Mouse (Mus musculus): ENCODE measurements at regions not wholly inside any gene's neighbourhood (a gene's known extent, or its start where the extent isn't known, plus 50 kb on each side); places are given as distances from the start of the nearest gene placed in this dataset.

DNA sequence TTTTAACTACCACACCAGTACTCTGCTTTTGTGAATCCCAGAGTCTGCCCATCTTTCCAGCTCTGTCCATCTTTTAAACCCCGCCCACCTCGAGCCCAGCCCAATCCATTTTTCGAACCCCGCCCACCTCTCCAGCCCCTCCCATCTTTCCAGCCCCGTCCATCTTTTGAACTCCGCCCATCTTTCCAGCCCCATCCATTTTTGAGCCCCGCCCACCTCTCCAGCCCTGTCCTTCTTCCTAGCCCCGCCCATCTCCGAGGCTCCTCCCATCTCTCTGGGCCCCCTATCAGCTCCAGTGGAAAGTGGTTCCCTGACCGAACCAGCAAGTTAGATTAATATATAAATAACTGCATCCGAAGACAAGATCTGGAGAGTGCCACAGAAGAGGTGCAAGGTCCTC, 115.0 kb upstream of the Nectin1 start:
- H3K27ac ChIP-seq (ENCODE audit: low read depth, low read length) = no peak overlapping the region
- no peaks in the 10 kb centered on the region for H3K4me1 ChIP-seq (ENCODE audit: control insufficient read depth, insufficient read depth, low read length)
- H3K9me3 ChIP-seq (replicated peaks; ENCODE audit: control insufficient read depth, low read length) = no peaks in the 10 kb centered on the region
- H3K27me3 ChIP-seq (ENCODE audit: control insufficient read depth, insufficient read depth, low read length) = no peaks in the 10 kb centered on the region
- no peak overlapping the region for H3K4me2 ChIP-seq
- no peak for ATAC-seq (replicated peaks; ENCODE audit: insufficient number of reproducible peaks, low FRiP score, low TSS enrichment)
- no peaks in the 10 kb centered on the region for H3K36me3 ChIP-seq (ENCODE audit: control insufficient read depth, insufficient read depth, low read length)
- no peak overlapping the region for H3K4me3 ChIP-seq (ENCODE audit: low read depth, low read length)
- H3K9ac ChIP-seq (ENCODE audit: low read depth, low read length) = no peak overlapping the region
- WGBS (ENCODE audit: insufficient replicate concordance) = 33% methylated on average over 11 of the region's 11 CpGs

DNA sequence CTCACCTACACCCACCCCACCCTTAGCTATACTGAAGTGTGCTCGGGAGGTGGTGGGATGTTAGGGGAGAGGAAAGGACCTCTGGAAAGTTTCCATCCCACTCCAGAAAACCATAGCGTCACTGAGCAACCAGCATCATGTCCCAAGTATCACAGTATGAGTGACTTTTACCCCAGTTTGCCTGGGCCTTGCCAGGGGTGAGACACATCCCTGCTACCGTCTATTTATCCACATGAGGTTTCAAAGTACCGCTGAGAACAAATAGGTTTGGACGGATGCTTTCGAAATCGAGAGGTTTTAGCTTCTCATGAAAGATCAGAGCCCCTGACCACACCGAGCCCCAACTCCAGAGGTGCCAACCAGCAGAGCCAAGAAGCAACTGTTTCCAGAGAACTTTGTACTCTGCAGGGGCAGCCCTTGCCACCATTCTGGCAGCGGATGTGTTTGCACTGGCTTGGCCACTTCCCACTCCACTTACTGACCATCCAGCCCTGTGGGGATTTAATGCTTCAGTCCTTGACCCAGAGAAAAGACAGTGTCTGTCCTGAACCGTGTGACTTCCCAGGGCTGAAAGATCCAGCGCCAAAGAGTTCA, 107.3 kb upstream of the Nectin1 start:
- no peak overlapping the region for H3K4me2 ChIP-seq
- H3K4me3 ChIP-seq (ENCODE audit: low read depth, low read length) = no peak overlapping the region
- no peaks in the 10 kb centered on the region for H3K27me3 ChIP-seq (ENCODE audit: control insufficient read depth, insufficient read depth, low read length)
- no peak overlapping the region for H3K27ac ChIP-seq (ENCODE audit: low read depth, low read length)
- no peak for ATAC-seq (replicated peaks; ENCODE audit: insufficient number of reproducible peaks, low FRiP score, low TSS enrichment)
- 77% methylated on average over 11 of the region's 11 CpGs for WGBS (ENCODE audit: insufficient replicate concordance)
- no peaks in the 10 kb centered on the region for H3K36me3 ChIP-seq (ENCODE audit: control insufficient read depth, insufficient read depth, low read length)
- H3K9ac ChIP-seq (ENCODE audit: low read depth, low read length) = no peak overlapping the region
- no peaks in the 10 kb centered on the region for H3K4me1 ChIP-seq (ENCODE audit: control insufficient read depth, insufficient read depth, low read length)
- H3K9me3 ChIP-seq (replicated peaks; ENCODE audit: control insufficient read depth, low read length) = no peaks in the 10 kb centered on the region

DNA sequence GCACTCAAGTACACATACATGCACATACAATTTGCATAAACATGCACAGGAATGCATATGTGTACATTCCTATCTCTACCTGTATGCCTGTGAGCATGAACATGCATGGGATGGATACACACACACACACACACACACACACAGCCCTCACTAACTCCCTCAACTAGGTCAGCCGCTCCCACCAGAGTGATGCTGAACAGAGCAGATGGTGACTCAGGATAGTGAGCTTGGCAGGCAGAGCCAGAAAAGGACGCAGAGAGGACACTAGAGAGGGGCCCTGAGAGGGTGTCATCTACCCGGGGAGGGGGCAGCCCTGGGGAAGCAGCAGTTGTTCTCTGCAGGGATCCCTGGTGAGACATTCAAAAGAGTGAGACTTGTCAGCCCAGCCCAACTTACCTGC, 85.6 kb upstream of the Nectin1 start:
- H3K9ac ChIP-seq (ENCODE audit: low read depth, low read length) = no peak overlapping the region
- no peaks in the 10 kb centered on the region for H3K27me3 ChIP-seq (ENCODE audit: control insufficient read depth, insufficient read depth, low read length)
- WGBS (ENCODE audit: insufficient replicate concordance) = 54% methylated on average over 3 of the region's 3 CpGs
- ATAC-seq (replicated peaks; ENCODE audit: insufficient number of reproducible peaks, low FRiP score, low TSS enrichment) = no peak
- H3K4me2 ChIP-seq = no peak overlapping the region
- H3K36me3 ChIP-seq (ENCODE audit: control insufficient read depth, insufficient read depth, low read length) = no peaks in the 10 kb centered on the region
- H3K27ac ChIP-seq (ENCODE audit: low read depth, low read length) = no peak overlapping the region
- H3K4me3 ChIP-seq (ENCODE audit: low read depth, low read length) = no peak overlapping the region
- no peaks in the 10 kb centered on the region for H3K9me3 ChIP-seq (replicated peaks; ENCODE audit: control insufficient read depth, low read length)
- H3K4me1 ChIP-seq (ENCODE audit: control insufficient read depth, insufficient read depth, low read length) = no peaks in the 10 kb centered on the region

DNA sequence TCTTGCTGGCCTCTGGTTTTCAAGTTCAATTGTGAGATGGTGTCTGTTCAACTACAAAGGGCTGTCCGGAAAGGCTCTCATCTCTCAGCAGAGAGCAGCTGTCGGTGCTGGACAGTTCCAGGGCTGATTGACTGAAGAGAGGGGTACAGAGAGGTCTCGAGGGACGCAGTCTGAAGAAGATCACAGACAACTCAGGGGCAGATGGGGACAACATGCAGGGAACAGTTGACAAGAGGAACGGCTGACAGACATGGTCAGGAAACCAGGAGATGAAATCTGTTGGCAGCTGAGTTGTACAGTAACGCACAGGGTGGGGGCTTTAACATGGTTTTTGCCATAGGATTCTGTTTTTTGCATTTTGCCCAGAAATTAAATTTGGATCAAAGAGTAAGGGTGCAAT, 84.5 kb upstream of the Nectin1 start:
- Histone ChIP-seq H3K4me2 (no peak overlapping the region), H3K27ac (ENCODE audit: low read depth, low read length) (no peak overlapping the region), H3K27me3 (ENCODE audit: control insufficient read depth, insufficient read depth, low read length) (no peaks in the 10 kb centered on the region), H3K4me3 (ENCODE audit: low read depth, low read length) (no peak overlapping the region), H3K9ac (ENCODE audit: low read depth, low read length) (no peak overlapping the region), H3K36me3 (ENCODE audit: control insufficient read depth, insufficient read depth, low read length) (no peaks in the 10 kb centered on the region), H3K9me3 (replicated peaks; ENCODE audit: control insufficient read depth, low read length) (no peaks in the 10 kb centered on the region), H3K4me1 (ENCODE audit: control insufficient read depth, insufficient read depth, low read length) (no peaks in the 10 kb centered on the region)
- 56% methylated on average over 6 of the region's 6 CpGs for WGBS (ENCODE audit: insufficient replicate concordance)
- no peak for ATAC-seq (replicated peaks; ENCODE audit: insufficient number of reproducible peaks, low FRiP score, low TSS enrichment)

DNA sequence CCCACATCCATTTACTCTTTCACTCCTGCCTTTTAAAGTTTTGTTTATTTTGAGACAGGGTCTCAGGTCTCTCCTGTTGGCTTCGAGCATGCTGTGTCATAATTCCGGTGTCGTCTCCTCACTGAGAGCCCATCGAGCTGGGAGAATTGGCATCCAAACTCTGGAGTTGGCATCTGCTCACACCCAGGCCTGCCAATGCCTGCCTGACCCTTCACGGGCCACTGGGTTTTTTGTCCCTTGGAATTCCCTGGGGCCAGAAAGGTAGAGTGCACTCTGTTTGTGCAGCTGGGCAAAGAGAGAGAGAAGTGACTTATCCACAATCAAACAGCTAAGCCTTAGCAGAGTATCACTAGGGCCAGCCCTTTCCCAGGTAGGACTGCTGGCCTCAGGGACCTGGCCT, 83.6 kb upstream of the Nectin1 start:
- Histone ChIP-seq H3K27ac (ENCODE audit: low read depth, low read length) (no peak overlapping the region), H3K4me2 (no peak overlapping the region), H3K4me3 (ENCODE audit: low read depth, low read length) (no peak overlapping the region), H3K9me3 (replicated peaks; ENCODE audit: control insufficient read depth, low read length) (no peaks in the 10 kb centered on the region), H3K27me3 (ENCODE audit: control insufficient read depth, insufficient read depth, low read length) (no peaks in the 10 kb centered on the region), H3K4me1 (ENCODE audit: control insufficient read depth, insufficient read depth, low read length) (no peaks in the 10 kb centered on the region), H3K36me3 (ENCODE audit: control insufficient read depth, insufficient read depth, low read length) (no peaks in the 10 kb centered on the region), H3K9ac (ENCODE audit: low read depth, low read length) (no peak overlapping the region)
- WGBS (ENCODE audit: insufficient replicate concordance) = 73% methylated on average over 5 of the region's 5 CpGs
- ATAC-seq (replicated peaks; ENCODE audit: insufficient number of reproducible peaks, low FRiP score, low TSS enrichment) = no peak

DNA sequence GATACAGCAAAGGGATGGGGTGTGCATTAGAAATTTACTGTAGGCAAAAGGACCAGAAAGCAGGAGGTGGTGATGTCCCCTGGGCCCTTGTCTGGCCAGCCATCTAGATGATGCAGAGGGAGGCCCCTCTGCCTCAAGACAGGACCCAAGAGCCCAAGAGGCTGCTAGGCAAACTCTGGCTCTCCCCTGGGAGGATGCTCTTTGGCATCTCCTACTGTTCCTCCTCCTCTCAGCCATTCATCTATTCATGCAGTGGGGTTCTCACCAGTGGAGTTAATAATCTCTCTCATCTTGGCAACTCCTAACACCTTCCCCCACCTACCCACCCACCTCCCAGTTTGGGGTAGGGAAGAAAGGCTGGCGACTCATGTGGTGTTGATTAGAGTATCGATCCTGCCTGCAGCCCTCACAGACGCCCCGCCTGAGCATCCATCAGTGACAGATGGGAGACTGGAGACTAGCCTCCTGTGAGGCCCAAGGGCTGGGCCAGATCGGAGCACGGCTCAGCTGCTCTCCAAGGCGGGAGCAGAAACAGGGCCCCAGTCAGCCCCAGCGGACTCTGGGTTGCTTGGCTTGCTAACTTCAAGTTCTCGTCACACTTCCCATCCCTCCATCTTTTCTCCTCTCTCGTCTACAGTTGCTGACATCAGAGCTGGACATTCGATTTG, 82.8 kb upstream of the Nectin1 start:
- no peaks in the 10 kb centered on the region for H3K9me3 ChIP-seq (replicated peaks; ENCODE audit: control insufficient read depth, low read length)
- no peak overlapping the region for H3K4me2 ChIP-seq
- no peaks in the 10 kb centered on the region for H3K4me1 ChIP-seq (ENCODE audit: control insufficient read depth, insufficient read depth, low read length)
- no peak overlapping the region for H3K27ac ChIP-seq (ENCODE audit: low read depth, low read length)
- H3K36me3 ChIP-seq (ENCODE audit: control insufficient read depth, insufficient read depth, low read length) = no peaks in the 10 kb centered on the region
- WGBS (ENCODE audit: insufficient replicate concordance) = 33% methylated on average over 11 of the region's 11 CpGs
- ATAC-seq (replicated peaks; ENCODE audit: insufficient number of reproducible peaks, low FRiP score, low TSS enrichment) = no peak
- no peak overlapping the region for H3K9ac ChIP-seq (ENCODE audit: low read depth, low read length)
- H3K27me3 ChIP-seq (ENCODE audit: control insufficient read depth, insufficient read depth, low read length) = no peaks in the 10 kb centered on the region
- no peak overlapping the region for H3K4me3 ChIP-seq (ENCODE audit: low read depth, low read length)

DNA sequence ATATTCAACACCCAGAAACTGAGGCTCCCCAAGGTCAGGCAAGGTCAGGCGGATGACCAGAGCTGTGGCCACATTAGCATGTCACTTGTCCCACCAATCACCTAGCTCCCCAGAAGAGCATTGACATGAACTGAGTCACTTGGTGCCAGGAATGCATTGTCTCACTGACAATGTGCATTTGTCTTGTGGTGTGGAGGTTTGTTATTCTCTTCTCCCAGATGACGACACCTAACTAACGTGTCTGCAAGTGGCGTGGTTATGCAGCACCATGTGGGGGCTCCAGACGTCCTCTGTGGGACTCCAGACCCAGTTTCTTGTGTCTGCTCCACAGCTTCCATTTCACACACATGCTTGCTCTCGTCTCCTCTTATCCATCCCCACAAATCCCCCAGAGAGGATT, 82.1 kb upstream of the Nectin1 start:
- Histone ChIP-seq H3K4me1 (ENCODE audit: control insufficient read depth, insufficient read depth, low read length) (no peaks in the 10 kb centered on the region), H3K27me3 (ENCODE audit: control insufficient read depth, insufficient read depth, low read length) (no peaks in the 10 kb centered on the region), H3K27ac (ENCODE audit: low read depth, low read length) (no peak overlapping the region), H3K9me3 (replicated peaks; ENCODE audit: control insufficient read depth, low read length) (no peaks in the 10 kb centered on the region), H3K9ac (ENCODE audit: low read depth, low read length) (no peak overlapping the region), H3K4me3 (ENCODE audit: low read depth, low read length) (no peak overlapping the region), H3K36me3 (ENCODE audit: control insufficient read depth, insufficient read depth, low read length) (no peaks in the 10 kb centered on the region), H3K4me2 (no peak overlapping the region)
- ATAC-seq (replicated peaks; ENCODE audit: insufficient number of reproducible peaks, low FRiP score, low TSS enrichment) = no peak
- WGBS (ENCODE audit: insufficient replicate concordance) = 56% methylated on average over 6 of the region's 6 CpGs

DNA sequence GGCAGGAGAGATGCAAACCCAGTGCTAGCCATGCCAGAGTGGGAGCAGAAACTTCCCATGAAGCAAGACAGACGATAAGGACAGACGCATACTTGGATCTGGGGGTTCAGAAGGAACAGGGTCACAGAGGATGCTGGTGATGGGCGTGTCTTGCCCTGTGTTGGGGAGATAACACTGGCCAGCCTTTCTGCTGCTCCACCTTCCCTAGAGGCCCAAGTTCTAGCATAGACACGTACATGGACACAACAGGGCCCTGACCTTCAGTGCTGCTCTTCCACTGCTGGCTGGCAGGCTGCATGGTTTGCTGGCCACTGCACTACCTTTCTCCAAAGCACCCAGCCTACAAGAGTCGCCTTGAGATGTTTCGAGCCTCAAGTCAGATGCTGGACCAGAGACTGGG, 76.4 kb upstream of the Nectin1 start:
- peaks cover 2% of the 10 kb centered on the region; the same call in 1 of the 2 replicates for H3K27me3 ChIP-seq (ENCODE audit: control insufficient read depth, insufficient read depth, low read length)
- H3K9ac ChIP-seq (ENCODE audit: low read depth, low read length) = no peak overlapping the region
- no peak overlapping the region for H3K27ac ChIP-seq (ENCODE audit: low read depth, low read length)
- H3K4me2 ChIP-seq = no peak overlapping the region
- H3K4me1 ChIP-seq (ENCODE audit: control insufficient read depth, insufficient read depth, low read length) = no peaks in the 10 kb centered on the region
- H3K36me3 ChIP-seq (ENCODE audit: control insufficient read depth, insufficient read depth, low read length) = no peaks in the 10 kb centered on the region
- no peaks in the 10 kb centered on the region for H3K9me3 ChIP-seq (replicated peaks; ENCODE audit: control insufficient read depth, low read length)
- H3K4me3 ChIP-seq (ENCODE audit: low read depth, low read length) = no peak overlapping the region
- WGBS (ENCODE audit: insufficient replicate concordance) = 63% methylated on average over 6 of the region's 6 CpGs
- ATAC-seq (replicated peaks; ENCODE audit: insufficient number of reproducible peaks, low FRiP score, low TSS enrichment) = no peak

DNA sequence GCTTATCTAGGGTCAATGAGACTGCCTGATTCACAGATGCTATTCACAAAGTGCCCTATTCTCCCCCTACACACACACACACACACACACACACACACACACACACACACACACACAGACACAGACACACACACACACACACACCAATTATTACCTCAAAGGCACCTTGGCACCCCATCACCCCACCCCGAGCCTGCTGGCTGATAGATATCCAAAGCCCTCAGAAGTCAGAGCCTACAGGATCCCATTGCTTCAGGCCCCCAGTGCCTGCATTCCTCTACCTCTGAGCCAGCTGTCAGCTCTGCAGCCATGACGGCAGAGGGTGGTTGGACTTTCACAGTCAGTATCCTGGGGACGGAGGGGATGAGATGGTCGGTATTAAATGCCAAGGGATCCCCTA, 75.8 kb upstream of the Nectin1 start:
- no peak for ATAC-seq (replicated peaks; ENCODE audit: insufficient number of reproducible peaks, low FRiP score, low TSS enrichment)
- H3K36me3 ChIP-seq (ENCODE audit: control insufficient read depth, insufficient read depth, low read length) = no peaks in the 10 kb centered on the region
- H3K27ac ChIP-seq (ENCODE audit: low read depth, low read length) = no peak overlapping the region
- peaks cover 2% of the 10 kb centered on the region; the same call in 1 of the 2 replicates for H3K27me3 ChIP-seq (ENCODE audit: control insufficient read depth, insufficient read depth, low read length)
- no peaks in the 10 kb centered on the region for H3K9me3 ChIP-seq (replicated peaks; ENCODE audit: control insufficient read depth, low read length)
- H3K4me3 ChIP-seq (ENCODE audit: low read depth, low read length) = no peak overlapping the region
- no peak overlapping the region for H3K4me2 ChIP-seq
- no peak overlapping the region for H3K9ac ChIP-seq (ENCODE audit: low read depth, low read length)
- 58% methylated on average over 4 of the region's 4 CpGs for WGBS (ENCODE audit: insufficient replicate concordance)
- no peaks in the 10 kb centered on the region for H3K4me1 ChIP-seq (ENCODE audit: control insufficient read depth, insufficient read depth, low read length)
